Mouse (Mus musculus): ENCODE results near the gene Zscan20.
"Not testable (repeated sequence)": the region's sequence is repeated elsewhere in the genome, so short reads cannot be mapped to it uniquely, and the experiment has no call there.

The Zscan20 gene

GRCm38 (mm10) chr4:128615761-128616160, 5.9 kb upstream of the Zscan20 start:
- DNase-seq (ENCODE audit: low spot score in 2 of 2), result peak in 1 of 2 experiments; percentile 22

- DNase-seq (ENCODE audit: low spot score in 2 of 2), result peak in 1 of 2 experiments; percentile 58
Measured at GRCm38 (mm10) chr4:128613326-128613725, 3.4 kb upstream of the Zscan20 start.

GRCm38 (mm10) chr4:128611726-128612125, 1.8 kb upstream of the Zscan20 start:
- DNase-seq (ENCODE audit: low spot score in 2 of 2), result not testable (repeated sequence)

GRCm38 (mm10) chr4:128610706-128611105, 808 bp upstream of the Zscan20 start:
- no peak for DNase-seq (ENCODE audit: low spot score in 2 of 2)

GRCm38 (mm10) chr4:128609276-128609924, 498 bp downstream of the Zscan20 start:
- DNase-seq (ENCODE audit: low spot score in 2 of 2), result no peak

GRCm38 (mm10) chr4:128607661-128608060, 2.2 kb downstream of the Zscan20 start:
- DNase-seq (ENCODE audit: low spot score in 2 of 2), result no peak

GRCm38 (mm10) chr4:128606586-128606985, 3.3 kb downstream of the Zscan20 start:
- no peak for DNase-seq (ENCODE audit: low spot score in 2 of 2)

GRCm38 (mm10) chr4:128597801-128598560, 11.9 kb downstream of the Zscan20 start:
- DNase-seq (ENCODE audit: low spot score in 2 of 2), result no peak

- DNase-seq (ENCODE audit: low spot score in 2 of 2), result no peak
Measured at GRCm38 (mm10) chr4:128594062-128594461, 15.8 kb downstream of the Zscan20 start.

GRCm38 (mm10) chr4:128593286-128593685, 16.6 kb downstream of the Zscan20 start:
- no peak for DNase-seq (ENCODE audit: low spot score in 2 of 2)

- peak in 1 of 2 experiments; percentile 61 for DNase-seq (ENCODE audit: low spot score in 2 of 2)
Measured at GRCm38 (mm10) chr4:128579182-128579581, 30.7 kb downstream of the Zscan20 start.

GRCm38 (mm10) chr4:128575811-128576210, 34.1 kb downstream of the Zscan20 start:
- DNase-seq (ENCODE audit: low spot score in 2 of 2), result no peak

GRCm38 (mm10) chr4:128560327-128560726, 49.6 kb downstream of the Zscan20 start:
- DNase-seq (ENCODE audit: low spot score in 2 of 2), result peak in 1 of 2 experiments; percentile 11

- no peak for DNase-seq (ENCODE audit: low spot score in 2 of 2)
Measured at GRCm38 (mm10) chr4:128554198-128554597, 55.7 kb downstream of the Zscan20 start.

- no peak for DNase-seq (ENCODE audit: low spot score in 2 of 2)
Measured at GRCm38 (mm10) chr4:128550756-128551155, 59.1 kb downstream of the Zscan20 start.

- not testable (repeated sequence) for DNase-seq (ENCODE audit: low spot score in 2 of 2)
Measured at GRCm38 (mm10) chr4:128543956-128544486, 65.9 kb downstream of the Zscan20 start.

- peak in 1 of 2 experiments; percentile 20 for DNase-seq (ENCODE audit: low spot score in 2 of 2)
Measured at GRCm38 (mm10) chr4:128543378-128543777, 66.5 kb downstream of the Zscan20 start.
